Mouse (Mus musculus): ENCODE measurements around the gene Foxp2.

The Foxp2 gene

DNA sequence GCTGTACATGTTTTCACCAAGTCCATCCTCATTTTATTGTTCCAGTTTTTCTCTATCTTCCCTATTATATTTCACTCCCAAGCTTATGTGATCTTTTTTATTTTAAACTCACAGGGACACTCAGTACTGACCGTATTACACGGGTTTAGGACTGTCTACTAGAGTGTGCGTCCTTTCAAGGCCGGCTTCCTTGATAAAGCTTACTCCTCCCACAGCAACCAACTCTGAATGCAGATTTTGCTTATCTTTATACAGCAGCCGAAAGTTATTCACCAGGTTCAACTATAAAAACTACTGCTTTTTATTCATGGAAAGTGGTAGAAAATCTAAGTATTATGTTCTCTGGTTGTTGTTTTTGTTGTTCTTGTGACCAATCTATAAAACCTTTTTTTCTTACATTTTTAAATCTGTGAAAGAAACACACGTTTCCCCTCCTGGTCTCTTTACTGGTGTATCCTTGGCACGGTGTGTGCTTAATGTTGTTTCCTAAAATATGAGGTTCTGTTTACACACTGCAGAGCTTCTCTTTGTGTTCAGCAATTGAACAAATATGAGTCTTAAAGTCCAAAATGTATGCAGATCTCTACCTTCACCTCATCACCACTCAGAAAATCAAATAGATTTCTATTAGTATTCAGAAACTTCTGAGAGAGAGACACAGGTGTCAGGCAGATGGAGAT is 128.4 kb downstream of the Foxp2 start:
- CTCF ChIA-PET: no interaction called here
- POLR2A ChIA-PET: no interaction called here

DNA sequence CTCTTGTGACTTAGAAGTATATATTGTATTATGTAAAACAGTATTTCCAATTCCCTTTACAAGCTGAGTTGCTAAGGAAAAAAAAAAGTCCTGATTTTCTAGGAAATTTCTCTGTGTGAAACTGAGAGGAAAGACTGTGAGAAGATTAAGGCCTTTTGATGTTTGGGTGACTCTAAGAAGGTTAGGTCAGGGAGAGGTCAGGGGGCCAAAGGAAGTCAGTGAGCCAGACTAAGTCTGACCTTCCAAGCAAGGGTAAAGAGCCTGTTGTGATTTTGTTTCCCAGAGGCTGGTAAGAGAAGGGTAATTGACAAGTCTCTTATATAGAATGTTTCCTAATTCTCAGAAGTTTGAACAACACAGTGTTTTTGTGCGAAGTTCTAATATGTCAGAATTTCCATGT is 162.1 kb downstream of the Foxp2 start:
- CTCF ChIA-PET: no interaction called here
- POLR2A ChIA-PET: no interaction called here

DNA sequence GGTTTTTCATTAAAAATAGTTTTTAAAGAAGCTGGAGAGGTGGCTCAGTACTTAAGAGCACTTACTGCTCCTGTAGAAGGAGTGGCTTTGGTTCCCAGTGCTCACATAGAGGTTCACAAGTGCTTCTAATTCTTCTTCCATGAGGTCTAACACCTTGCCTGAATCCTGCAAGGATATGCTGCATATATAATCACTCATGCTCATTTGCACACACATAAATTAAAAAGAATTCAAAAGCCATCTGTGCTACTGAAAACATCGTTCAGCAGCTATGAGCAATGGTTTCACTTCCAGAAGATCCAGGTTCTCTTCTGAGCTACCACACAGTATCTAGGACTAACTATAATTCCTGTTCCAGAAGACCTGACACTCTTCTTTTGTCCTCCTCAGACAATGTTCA is 200.4 kb downstream of the Foxp2 start:
- ChIA-PET CTCF (no interaction called here), POLR2A (no interaction called here)

DNA sequence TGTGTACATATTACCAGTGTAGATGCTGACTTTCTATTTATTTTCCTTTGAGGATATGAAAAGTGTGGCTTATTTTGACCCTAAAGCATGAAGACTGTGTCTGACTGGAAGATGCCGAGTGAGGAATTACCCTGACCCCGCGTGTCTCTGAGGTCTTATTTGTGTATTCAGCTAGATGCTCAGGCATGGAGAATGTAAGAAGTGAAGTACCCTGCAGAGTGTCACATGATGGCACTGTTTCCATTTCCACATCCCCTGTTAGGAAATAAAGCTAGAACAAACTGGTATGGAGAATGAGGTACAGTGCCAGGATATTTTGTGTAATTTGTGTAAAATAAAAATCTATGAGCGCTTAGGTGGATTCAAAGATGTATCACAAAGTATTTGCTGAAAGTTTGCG is 219.8 kb downstream of the Foxp2 start:
- POLR2A ChIA-PET: no interaction called here
- CTCF ChIA-PET: no interaction called here

DNA sequence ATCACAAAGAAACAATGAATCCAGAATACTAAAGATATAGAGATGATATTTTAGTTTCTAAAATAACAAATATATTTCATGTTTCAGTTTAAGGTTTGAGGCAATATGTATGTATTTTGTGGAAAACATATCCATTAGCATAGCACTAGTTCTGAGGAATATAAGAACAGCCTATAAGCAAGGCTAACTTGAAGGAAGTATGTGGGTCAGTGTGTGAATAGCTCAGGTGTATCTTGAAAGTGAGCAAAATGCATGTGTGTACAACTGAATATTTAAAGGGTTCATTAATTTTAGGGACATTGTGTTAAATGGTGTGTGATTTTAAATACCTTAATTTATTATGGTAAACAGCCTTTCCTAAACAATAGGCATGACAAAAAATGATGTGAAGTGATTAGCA is 220.2 kb downstream of the Foxp2 start:
- POLR2A ChIA-PET: no interaction called here

DNA sequence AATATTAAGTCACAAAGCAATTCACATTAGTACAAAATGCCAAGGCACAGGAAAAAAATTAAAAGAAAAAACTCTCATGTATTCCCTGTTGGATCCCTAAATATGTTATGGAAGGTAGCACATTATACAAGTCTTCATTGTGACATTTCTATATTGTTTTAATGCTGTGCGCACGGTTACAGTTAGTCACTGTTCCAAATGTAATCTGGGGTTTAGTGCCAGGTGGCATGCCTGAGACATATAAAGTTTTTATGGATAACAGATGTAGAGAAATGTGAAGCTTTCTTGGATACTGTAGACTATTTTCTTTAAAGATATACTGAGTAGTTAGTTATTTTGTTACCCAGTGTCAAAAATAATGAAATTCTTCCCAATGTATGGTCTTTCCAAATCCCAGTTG is 229.0 kb downstream of the Foxp2 start:
- ChIA-PET CTCF (no interaction called here), POLR2A (no interaction called here)

More for the DNA sequence above, 220.2 kb downstream of the Foxp2 start:
- CTCF ChIA-PET: no interaction called here

DNA sequence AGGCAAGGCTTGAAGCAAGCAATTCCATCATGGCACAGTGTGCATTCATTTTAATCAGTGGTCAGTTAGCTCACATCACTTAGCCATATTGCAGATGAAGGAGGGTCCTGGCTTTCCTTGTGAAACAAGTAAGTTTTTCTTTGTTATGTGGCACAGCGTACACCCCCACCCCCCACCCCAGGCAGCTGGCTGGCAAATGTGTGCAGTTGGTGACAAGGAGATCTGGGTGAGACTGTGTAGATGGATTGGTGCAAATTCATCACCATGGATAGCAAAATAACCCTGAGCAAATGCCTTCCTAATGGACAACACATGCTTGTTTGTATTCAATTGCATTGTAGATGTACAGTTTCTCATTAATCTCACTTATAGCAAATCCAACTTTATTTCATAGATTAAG is 240.9 kb downstream of the Foxp2 start:
- ChIA-PET POLR2A (no interaction called here), CTCF (no interaction called here)

DNA sequence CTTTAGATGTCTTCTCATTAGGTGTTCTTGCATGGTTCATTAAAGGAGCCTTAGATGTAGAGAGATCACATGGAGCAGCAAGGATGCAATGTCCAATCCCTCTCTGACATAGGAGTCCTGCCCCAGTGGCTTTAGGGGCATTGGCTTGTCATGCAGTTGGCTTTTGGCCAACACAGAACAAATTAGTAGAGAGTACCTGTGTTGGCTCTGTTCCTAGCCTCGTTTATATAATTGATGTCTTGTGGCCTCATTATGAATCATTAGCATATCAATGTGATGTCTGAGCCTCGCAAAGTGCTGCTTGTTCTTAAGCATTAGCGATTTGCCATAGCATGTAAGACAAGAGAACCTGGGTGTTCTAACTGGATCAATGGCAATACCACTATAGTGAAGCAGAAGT is 250.5 kb downstream of the Foxp2 start:
- POLR2A ChIA-PET: no interaction called here

DNA sequence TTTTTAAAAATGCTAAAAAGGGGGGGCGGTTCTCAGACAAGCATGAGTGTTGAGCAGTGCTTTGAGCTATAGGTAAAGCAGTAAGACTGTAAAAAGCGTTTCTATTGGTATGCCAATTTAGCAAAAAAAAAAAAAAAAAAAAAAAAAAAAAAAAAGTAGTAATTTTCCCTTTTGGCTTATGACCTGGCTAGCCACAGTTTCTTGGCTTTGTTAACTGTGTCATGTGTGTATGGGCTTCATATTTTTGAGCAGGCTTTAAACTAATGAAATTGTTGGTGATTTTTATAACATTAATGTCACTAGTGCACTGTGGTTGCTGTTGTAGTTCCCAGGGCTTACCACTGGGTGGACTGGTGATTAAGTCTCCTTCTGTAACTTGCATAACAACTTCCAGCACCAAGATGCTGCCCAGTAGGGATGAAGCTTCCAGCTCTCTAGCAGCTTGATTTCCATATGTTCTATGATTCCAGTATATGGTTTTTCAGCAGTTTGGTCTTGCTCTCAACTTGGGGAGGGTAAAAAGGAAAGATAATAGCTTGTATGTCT is 262.4 kb downstream of the Foxp2 start:
- CTCF ChIA-PET: interaction anchor here in 3 of 4 experiments (0.6 to 0.7 kb wide), 4 partner anchors 9 to 796 kb away, joined by 3 to 6 read pairs (median 4); no protein-coding TSS in a partner anchor
- POLR2A ChIA-PET: interaction anchor here in 1 of 4 experiments (0.6 kb wide), 1 partner anchor 22 kb away, joined by 4 read pairs; no protein-coding TSS in a partner anchor

More for the DNA sequence above, 250.5 kb downstream of the Foxp2 start:
- CTCF ChIA-PET: no interaction called here

DNA sequence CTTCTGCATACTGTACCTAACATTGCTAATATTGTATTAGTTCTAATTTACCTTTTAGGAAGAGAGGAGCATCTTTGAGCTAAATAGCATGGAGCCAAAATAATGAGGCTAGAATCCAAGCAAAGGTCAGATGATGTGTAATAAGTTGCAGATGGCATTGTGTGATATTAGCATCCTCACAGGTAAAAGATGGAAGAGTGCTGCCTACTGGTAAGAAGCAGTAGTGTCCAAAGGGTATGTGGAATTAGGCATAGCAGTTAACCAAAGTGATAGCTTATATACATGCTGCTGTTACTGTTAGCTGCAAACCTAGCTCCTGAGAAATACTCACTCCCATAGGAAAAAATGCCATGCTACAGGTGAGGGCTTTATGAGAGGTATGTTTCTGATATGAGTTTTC is 275.6 kb downstream of the Foxp2 start:
- ChIA-PET CTCF (interaction anchor here in 1 of 4 experiments (0.6 kb wide), 1 partner anchor 596 kb away, joined by 6 read pairs; no protein-coding TSS in a partner anchor), POLR2A (no interaction called here)

DNA sequence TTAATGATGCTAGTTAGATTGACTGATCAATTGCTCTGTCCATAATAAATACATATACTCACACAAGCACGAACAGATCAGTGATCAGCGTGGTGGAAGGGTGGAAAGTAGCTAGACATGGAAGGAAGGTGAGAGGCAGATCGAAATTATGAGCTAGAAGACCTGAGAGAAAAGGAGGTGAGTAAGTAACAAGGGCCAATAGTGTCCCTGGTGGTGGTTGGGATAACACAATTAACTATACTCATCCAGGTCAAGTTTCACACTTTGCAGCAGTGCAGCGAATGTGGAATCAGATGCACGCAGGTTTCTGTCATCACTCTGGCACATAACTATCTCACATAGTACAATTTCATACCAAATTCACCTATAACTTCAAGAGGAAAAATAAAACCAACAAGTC is 291.7 kb downstream of the Foxp2 start:
- ChIA-PET CTCF (no interaction called here), POLR2A (no interaction called here)

DNA sequence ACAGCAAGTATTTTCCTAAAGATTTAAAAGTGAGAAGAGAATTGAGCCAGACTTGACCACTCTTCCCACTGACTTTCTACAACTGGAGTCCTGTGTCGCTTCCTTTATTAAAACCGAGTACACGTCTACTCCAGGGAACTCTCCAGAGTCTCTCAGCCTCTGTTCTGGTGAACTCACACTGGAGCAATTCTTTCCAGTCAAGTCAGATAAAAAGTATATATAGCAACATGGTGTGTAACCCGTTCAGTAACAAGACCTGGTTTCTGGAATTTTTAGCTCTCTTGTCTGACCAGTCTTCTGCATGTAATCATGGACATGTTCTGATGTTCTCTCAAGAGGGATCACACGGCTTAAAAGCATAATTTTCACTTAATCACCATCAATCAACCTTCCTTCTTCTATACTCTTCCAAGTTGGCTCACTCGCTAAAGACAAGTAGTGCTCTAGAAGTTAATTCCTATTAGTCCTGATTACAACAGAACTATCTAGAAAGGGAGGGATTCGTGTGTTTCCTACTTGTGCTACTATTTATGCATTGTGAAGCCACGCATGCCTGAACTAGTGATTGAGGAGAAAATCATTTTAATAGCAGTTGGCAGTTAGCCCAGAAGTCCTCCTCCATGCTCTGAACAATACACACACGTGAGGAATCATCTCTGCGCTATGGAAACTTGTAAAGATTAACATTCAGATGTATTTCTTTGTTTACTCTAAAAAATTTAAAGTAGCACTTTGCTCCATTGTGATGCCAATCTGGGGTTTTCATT is 341.2 kb downstream of the Foxp2 start:
- CTCF ChIA-PET: no interaction called here
- POLR2A ChIA-PET: no interaction called here

DNA sequence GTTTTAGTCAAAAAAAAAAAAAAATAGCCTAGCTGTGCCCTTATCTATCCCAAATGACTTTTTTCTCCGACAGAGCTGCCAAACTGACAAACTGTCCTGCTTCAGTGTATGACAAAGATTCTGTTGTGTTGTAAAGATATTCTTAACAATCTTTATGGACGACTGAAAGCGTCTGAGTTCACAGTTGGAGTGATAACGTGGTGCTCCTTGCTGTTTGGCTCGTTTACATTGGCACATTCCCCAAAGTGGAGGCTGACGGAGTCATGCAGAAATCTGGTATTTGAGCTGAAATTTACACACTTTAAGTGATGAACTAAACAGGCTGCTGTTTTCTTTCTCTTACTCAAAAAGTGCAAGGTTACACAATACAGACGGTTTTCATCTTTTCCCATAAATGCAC is 356.2 kb downstream of the Foxp2 start:
- ChIA-PET POLR2A (interaction anchor here in 1 of 4 experiments (0.6 kb wide), 2 partner anchors 74 to 700 kb away, joined by 3 to 4 read pairs; no protein-coding TSS in a partner anchor), CTCF (no interaction called here)

DNA sequence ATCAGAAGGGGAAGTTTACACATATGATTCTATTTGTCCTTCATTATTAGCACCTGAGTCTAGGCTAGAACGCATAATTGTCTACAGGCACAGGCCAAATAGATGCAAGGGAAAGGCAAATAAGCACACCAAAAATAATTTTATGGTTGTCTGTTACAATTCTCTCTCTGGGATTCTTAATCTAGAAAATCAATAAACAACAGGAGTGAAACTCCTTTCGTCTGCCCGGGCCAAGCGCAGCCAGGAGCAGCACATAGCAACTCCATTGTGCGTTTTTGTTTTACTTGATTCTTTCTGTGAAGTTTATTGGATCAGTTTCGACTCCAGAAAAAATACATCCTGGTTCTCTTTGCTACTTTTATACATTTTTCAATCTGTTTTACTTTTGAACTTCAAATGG is 356.7 kb downstream of the Foxp2 start:
- ChIA-PET CTCF (no interaction called here), POLR2A (no interaction called here)

DNA sequence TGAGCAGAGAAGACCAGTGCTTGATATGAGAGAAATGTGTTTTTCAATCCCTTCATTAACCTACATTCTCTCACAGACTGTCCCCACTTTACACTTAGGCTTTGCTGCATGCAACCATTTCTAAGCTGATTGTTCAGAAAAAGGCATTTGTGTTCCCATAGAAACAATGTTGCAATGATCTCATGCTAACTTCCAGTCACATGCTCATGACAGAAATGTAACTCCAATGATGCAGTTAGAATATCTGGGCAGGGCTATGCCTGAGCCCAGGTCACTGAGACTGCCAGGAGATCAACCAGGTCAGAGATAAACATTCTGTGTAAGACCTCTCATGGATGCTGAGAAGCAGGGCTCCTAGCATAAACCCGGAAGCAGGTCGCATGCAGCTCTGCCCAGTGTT is 367.0 kb downstream of the Foxp2 start:
- POLR2A ChIA-PET: no interaction called here

DNA sequence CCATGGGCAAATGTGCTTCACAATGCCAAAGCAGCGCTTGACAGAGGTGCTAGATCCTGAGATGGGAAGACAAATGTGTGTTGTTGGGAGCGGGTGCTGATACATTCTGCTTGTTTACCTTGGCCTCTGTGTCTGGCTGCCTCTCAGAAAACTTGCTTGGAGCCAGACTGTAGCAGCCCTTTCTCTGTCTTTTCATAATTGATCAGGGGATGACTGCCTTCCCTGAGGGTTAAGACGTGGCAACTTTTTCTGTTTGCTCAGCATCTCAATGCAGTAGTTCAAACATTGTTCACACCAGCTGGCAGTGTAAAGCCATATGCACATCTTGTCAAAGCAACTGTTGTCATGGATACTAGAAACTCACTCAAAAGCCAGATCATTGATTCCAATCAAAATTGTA is 384.1 kb downstream of the Foxp2 start:
- ChIA-PET CTCF (no interaction called here), POLR2A (no interaction called here)

More for the DNA sequence above, 367.0 kb downstream of the Foxp2 start:
- CTCF ChIA-PET: interaction anchor here in 1 of 4 experiments (0.7 kb wide), 1 partner anchor 9 kb away, joined by 3 read pairs; no protein-coding TSS in a partner anchor

DNA sequence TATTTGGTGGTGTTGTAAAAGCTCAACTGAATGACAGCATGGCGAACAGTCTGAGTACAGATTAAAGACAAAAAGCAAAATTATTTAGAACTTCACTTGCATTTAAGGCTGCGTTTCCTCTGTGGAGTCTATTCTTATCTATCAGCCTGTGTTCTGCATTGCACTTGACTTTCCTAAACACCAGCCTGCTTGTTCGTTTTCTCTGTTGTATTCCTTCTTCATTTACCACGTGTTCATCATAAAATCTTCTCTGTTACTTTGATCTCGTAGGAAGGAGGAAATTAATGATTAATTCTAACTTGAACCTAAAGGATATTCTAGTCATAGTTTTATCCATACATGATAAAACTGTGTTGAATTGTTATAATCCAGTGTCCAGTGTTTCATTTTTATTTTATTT is 392.9 kb downstream of the Foxp2 start:
- CTCF ChIA-PET: no interaction called here
- POLR2A ChIA-PET: no interaction called here

DNA sequence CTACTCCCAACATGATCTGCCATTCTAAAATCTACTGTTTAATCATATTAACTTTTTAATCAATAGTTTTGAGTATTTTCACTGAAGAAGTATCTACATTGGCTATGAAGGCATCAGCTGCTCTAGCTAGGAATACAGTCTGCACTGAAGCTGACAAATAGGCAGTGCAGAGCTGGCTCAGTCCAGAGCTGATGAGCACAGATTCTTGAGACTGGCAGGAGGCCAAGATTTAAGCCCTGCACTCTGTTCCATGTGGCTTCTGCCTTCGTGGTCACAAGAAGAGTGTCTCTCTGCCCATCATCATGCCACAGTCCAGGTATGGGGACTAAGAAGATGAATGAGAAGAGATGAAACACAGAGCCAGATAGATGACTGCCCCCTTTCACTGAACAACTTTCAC is 398.1 kb downstream of the Foxp2 start:
- POLR2A ChIA-PET: no interaction called here

DNA sequence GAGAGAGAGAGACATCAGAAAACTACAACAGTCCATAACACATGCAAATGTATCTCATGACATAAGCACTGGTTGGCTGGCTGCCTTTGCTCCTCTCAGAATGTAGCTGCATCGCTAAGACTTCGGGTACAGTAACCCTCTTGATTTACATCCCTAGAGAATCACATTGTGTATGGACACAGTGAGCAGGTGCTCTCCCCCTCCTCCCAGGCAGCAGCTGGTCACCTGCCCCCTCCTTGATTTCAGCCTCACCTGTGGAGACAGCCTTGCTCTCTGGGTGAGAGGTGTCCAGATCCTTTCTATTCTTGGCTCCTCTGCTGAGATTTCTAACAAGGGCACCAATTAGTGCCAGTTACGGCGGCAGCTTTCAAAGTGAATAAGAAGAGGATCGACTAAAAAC is 409.5 kb downstream of the Foxp2 start:
- POLR2A ChIA-PET: no interaction called here
- CTCF ChIA-PET: no interaction called here

More for the DNA sequence above, 398.1 kb downstream of the Foxp2 start:
- CTCF ChIA-PET: no interaction called here

DNA sequence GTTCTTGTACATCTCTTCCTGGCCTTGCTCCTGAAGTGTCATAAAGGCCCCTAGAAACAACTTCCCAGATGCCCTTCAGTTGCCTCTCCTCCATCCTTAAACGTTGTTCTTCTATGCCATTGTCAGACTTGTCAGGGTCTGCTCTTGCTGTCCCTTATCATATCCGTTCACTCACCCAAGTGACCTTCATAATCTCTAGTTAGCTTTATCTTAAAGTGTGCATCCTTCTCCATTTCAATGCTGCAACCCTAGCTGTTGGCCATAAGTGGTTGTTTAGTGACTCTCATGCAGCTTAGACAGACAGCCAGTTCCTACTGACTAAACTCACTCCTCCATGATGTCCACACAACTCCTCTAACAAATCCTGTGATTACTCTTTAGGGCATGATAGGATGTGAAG is 415.8 kb downstream of the Foxp2 start:
- POLR2A ChIA-PET: no interaction called here
- CTCF ChIA-PET: no interaction called here

DNA sequence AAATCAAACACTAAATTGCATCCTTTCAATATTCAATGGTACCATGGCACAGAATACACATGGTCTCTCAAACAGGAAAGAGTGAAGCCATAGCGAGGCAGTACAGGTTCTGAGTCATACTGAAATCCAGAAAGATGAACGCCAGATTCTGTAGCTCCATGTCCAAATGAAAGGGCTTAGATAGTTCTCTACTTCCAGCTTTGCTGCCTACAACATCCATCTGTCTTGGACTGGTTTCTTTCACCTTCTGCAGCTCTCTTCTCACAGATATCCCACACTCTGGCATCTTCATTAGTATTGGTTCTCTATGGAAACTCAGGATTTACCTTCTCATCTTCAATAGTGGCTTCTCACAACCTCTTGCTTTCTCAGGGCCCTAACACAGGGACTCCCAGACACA is 417.2 kb downstream of the Foxp2 start:
- CTCF ChIA-PET: no interaction called here
- POLR2A ChIA-PET: no interaction called here
